Mouse (Mus musculus) adrenal gland, postnatal 10 days (tissue): Measurements from ENCODE around the gene Gm9887. TPM values are rescaled to one million over a fixed set of nuclear protein-coding genes. Genes with fewer than 3 reads are reported as not detected.
A peak's percentile ranks its signal among the peaks of the same experiment; 100 is the strongest.
"Not testable (repeated sequence)": the region's sequence is repeated elsewhere in the genome, so short reads cannot be mapped to it uniquely, and the experiment has no call there.

Experiments
- DNase-seq: peaks from one replicate; pipeline ENCODE4 v3.0.0; 2021; ENCODE audit warnings: mixed read lengths
- total RNA-seq, 2 experiments: library from RNA; stranded (reverse); gene quantifications; 2 replicates each; pipeline ENCODE4 v1.2.3; 2021

Gene Gm9887
- total RNA-seq, 2 experiments from 2014 or later: 0.63 TPM; not detected in 1

- not testable (repeated sequence) for DNase-seq
These were observed 14.0 kb upstream of the Gm9887 start for GRCm38 (mm10) chr12:69386281-69386732.

GRCm38 (mm10) chr12:69385542-69386280 lies 13.5 kb upstream of the Gm9887 start:
- no peak for DNase-seq

- no peak for DNase-seq
These were observed 12.3 kb upstream of the Gm9887 start for GRCm38 (mm10) chr12:69384606-69385005.

- no peak for DNase-seq
These were observed 10.6 kb upstream of the Gm9887 start for GRCm38 (mm10) chr12:69382880-69383279.

- DNase-seq: no peak
These were observed 6.5 kb upstream of the Gm9887 start for GRCm38 (mm10) chr12:69378558-69379454.

GRCm38 (mm10) chr12:69377636-69378035 lies 5.4 kb upstream of the Gm9887 start:
- DNase-seq: not testable (repeated sequence)

GRCm38 (mm10) chr12:69377188-69377587 lies 4.9 kb upstream of the Gm9887 start:
- DNase-seq: no peak

- DNase-seq: no peak
These were observed 3.9 kb upstream of the Gm9887 start for GRCm38 (mm10) chr12:69376132-69376531.

GRCm38 (mm10) chr12:69373850-69374766 lies 1.9 kb upstream of the Gm9887 start:
- no peak for DNase-seq

GRCm38 (mm10) chr12:69372731-69373331 lies 573 bp upstream of the Gm9887 start:
- DNase-seq: peak; percentile 32

GRCm38 (mm10) chr12:69371421-69371853 lies 821 bp downstream of the Gm9887 start:
- no peak for DNase-seq

GRCm38 (mm10) chr12:69370936-69371335 lies 1.3 kb downstream of the Gm9887 start:
- no peak for DNase-seq

GRCm38 (mm10) chr12:69367557-69367956 lies 4.7 kb downstream of the Gm9887 start:
- no peak for DNase-seq

GRCm38 (mm10) chr12:69366424-69366823 lies 5.8 kb downstream of the Gm9887 start:
- no peak for DNase-seq

- DNase-seq: no peak
These were observed 6.5 kb downstream of the Gm9887 start for GRCm38 (mm10) chr12:69365757-69366156.

- DNase-seq: peak; percentile 91
These were observed 8.1 kb downstream of the Gm9887 start for GRCm38 (mm10) chr12:69363899-69364762.

GRCm38 (mm10) chr12:69363110-69363509 lies 9.1 kb downstream of the Gm9887 start:
- not testable (repeated sequence) for DNase-seq

- no peak for DNase-seq
These were observed 9.9 kb downstream of the Gm9887 start for GRCm38 (mm10) chr12:69362388-69362787.

GRCm38 (mm10) chr12:69361919-69362318 lies 10.3 kb downstream of the Gm9887 start:
- no peak for DNase-seq
